Mouse (Mus musculus) MEL (cell line): ENCODE results near the gene Tmem132b. TPM values are rescaled to one million over a fixed set of nuclear protein-coding genes. Genes with fewer than 3 reads are reported as not detected.

Source experiments
- DNase-seq: peaks from one replicate; pipeline ENCODE4 v3.0.0; 2011; ENCODE audit warnings: low read depth, low spot score
- H3K27ac ChIP-seq: 2 replicates; pipeline ENCODE4 v1.5.1; 2012; ENCODE audit warnings: low read depth, mild to moderate bottlenecking, control low read depth, low read length, moderate library complexity; ENCODE audit not compliant: control insufficient read depth
- H3K27me3 ChIP-seq, 2 experiments: fragments of 150-350 bp in 1 of 2; sonication (generic) in 1 of 2; 2 replicates each; pipeline ENCODE4 v1.6.1; 2012; ENCODE audit warnings: low read length in 2 of 2, mild to moderate bottlenecking in 2 of 2, improper control_type of control experiment in 1 of 2, moderate library complexity in 1 of 2; ENCODE audit not compliant: insufficient read depth in 2 of 2, control insufficient read depth in 1 of 2
- H3K36me3 ChIP-seq, 2 experiments: 2 replicates each; pipeline ENCODE4 v1.6.1; 2012 to 2014; ENCODE audit warnings: low read length in 2 of 2, improper control_type of control experiment in 1 of 2, inconsistent platforms in 1 of 2, mild to moderate bottlenecking in 1 of 2; ENCODE audit not compliant: insufficient read depth in 2 of 2, control insufficient read depth in 1 of 2
- H3K4me1 ChIP-seq, 2 experiments: fragments of 150-350 bp in 1 of 2; sonication (generic) in 1 of 2; 2 replicates each; pipeline ENCODE4 v1.6.1; 2012; ENCODE audit warnings: low read length in 2 of 2, improper control_type of control experiment in 1 of 2, mild to moderate bottlenecking in 1 of 2; ENCODE audit not compliant: insufficient read depth in 2 of 2, control insufficient read depth in 1 of 2
- H3K4me3 ChIP-seq, 2 experiments: fragments of 150-350 bp in 1 of 2; sonication (generic) in 1 of 2; 2 replicates each; pipeline ENCODE4 v1.5.1; 2012; ENCODE audit warnings: low read depth in 2 of 2, low read length in 2 of 2, mild to moderate bottlenecking in 2 of 2, moderate library complexity in 2 of 2, control low read depth in 1 of 2, improper control_type of control experiment in 1 of 2; ENCODE audit not compliant: control insufficient read depth in 1 of 2, insufficient read depth in 1 of 2
- H3K79me2 ChIP-seq: 2 replicates; pipeline ENCODE4 v1.6.1; 2012; ENCODE audit warnings: mild to moderate bottlenecking, low read length, moderate library complexity; ENCODE audit not compliant: control insufficient read depth, poor library complexity, insufficient read depth
- H3K9ac ChIP-seq: 2 replicates; pipeline ENCODE4 v1.6.1; 2012; ENCODE audit warnings: low read depth, mild to moderate bottlenecking, control low read depth, low read length, moderate library complexity; ENCODE audit not compliant: control insufficient read depth, poor library complexity, severe bottlenecking
- H3K9me3 ChIP-seq: fragments of 150-350 bp; sonication (generic); replicated peaks from 2 replicates; pipeline ENCODE4 v1.6.1; 2012; ENCODE audit warnings: mild to moderate bottlenecking, low read length, improper control_type of control experiment, moderate library complexity; ENCODE audit not compliant: insufficient read depth
- BHLHE40 ChIP-seq: IDR thresholded peaks from 2 replicates; pipeline ENCODE4 v1.6.1; 2012; ENCODE audit warnings: low read depth, mild to moderate bottlenecking, inconsistent platforms, low read length, improper control_type of control experiment, borderline replicate concordance
- CTCF ChIP-seq, 3 experiments: IDR thresholded peaks in 2 of 3; conservative IDR thresholded peaks in 1 of 3; 2 replicates each; pipeline ENCODE4 v1.5.1; 2011 to 2012; ENCODE audit warnings: low read length in 3 of 3, low read depth in 2 of 3, mild to moderate bottlenecking in 2 of 3, improper control_type of control experiment in 1 of 3, inconsistent platforms in 1 of 3, mixed read lengths in 1 of 3, moderate library complexity in 1 of 3; ENCODE audit not compliant: control insufficient read depth in 1 of 3, insufficient read depth in 1 of 3, poor library complexity in 1 of 3, severe bottlenecking in 1 of 3
- EP300 ChIP-seq, 2 experiments: IDR thresholded peaks; 2 replicates each; pipeline ENCODE4 v1.6.1; 2011; ENCODE audit warnings: improper control_type of control experiment in 2 of 2, low read length in 2 of 2, low read depth in 1 of 2, mild to moderate bottlenecking in 1 of 2
- ETS1 ChIP-seq: IDR thresholded peaks from 2 replicates; pipeline ENCODE4 v1.6.1; 2012; ENCODE audit warnings: low read depth, mild to moderate bottlenecking, inconsistent platforms, low read length, improper control_type of control experiment, moderate library complexity
- GABPA ChIP-seq: IDR thresholded peaks from 2 replicates; pipeline ENCODE4 v1.6.1; 2012; ENCODE audit warnings: low read depth, mild to moderate bottlenecking, inconsistent platforms, low read length, improper control_type of control experiment, moderate library complexity
- GATA1 ChIP-seq: IDR thresholded peaks from 2 replicates; pipeline ENCODE4 v1.6.1; 2011; ENCODE audit warnings: low read depth, low read length, improper control_type of control experiment
- MAFK ChIP-seq: IDR thresholded peaks from 2 replicates; pipeline ENCODE4 v1.6.1; 2011; ENCODE audit warnings: low read depth, mild to moderate bottlenecking, low read length, improper control_type of control experiment, borderline replicate concordance
- MAZ ChIP-seq: IDR thresholded peaks from 2 replicates; pipeline ENCODE4 v1.6.1; 2012; ENCODE audit warnings: low read depth, mild to moderate bottlenecking, inconsistent platforms, low read length, improper control_type of control experiment
- MEF2A ChIP-seq: IDR thresholded peaks from 2 replicates; pipeline ENCODE4 v1.6.1; 2014; ENCODE audit warnings: low read depth, mild to moderate bottlenecking, inconsistent platforms, low read length, improper control_type of control experiment; ENCODE audit not compliant: poor library complexity, insufficient replicate concordance, severe bottlenecking; ENCODE audit errors: extremely low read depth
- MYB ChIP-seq: IDR thresholded peaks from 2 replicates; pipeline ENCODE4 v1.6.1; 2011; ENCODE audit warnings: mild to moderate bottlenecking, low read depth, low read length, improper control_type of control experiment
- NRF1 ChIP-seq: IDR thresholded peaks from 2 replicates; pipeline ENCODE4 v1.6.1; 2014; ENCODE audit warnings: low read depth, mild to moderate bottlenecking, inconsistent platforms, low read length, improper control_type of control experiment, moderate library complexity; ENCODE audit not compliant: poor library complexity, insufficient read depth, severe bottlenecking
- POLR2A ChIP-seq, 2 experiments: IDR thresholded peaks; 2 replicates each; pipeline ENCODE4 v1.6.1; 2011 to 2012; ENCODE audit warnings: low read length in 2 of 2, mild to moderate bottlenecking in 2 of 2, control low read depth in 1 of 2, improper control_type of control experiment in 1 of 2, low read depth in 1 of 2, moderate library complexity in 1 of 2; ENCODE audit not compliant: control insufficient read depth in 1 of 2, insufficient read depth in 1 of 2, poor library complexity in 1 of 2
- POLR2AphosphoS5 ChIP-seq: IDR thresholded peaks from 2 replicates; pipeline ENCODE4 v1.6.1; 2012; ENCODE audit warnings: low read depth, borderline replicate concordance, mild to moderate bottlenecking, inconsistent platforms, low read length, moderate library complexity, mixed read lengths
- RAD21 ChIP-seq: IDR thresholded peaks from 2 replicates; pipeline ENCODE4 v1.6.1; 2011; ENCODE audit warnings: mild to moderate bottlenecking, low read depth, low read length, improper control_type of control experiment
- SIN3A ChIP-seq: IDR thresholded peaks from 2 replicates; pipeline ENCODE4 v1.6.1; 2012; ENCODE audit warnings: low read length, improper control_type of control experiment, inconsistent platforms
- SMC3 ChIP-seq: IDR thresholded peaks from 2 replicates; pipeline ENCODE4 v1.6.1; 2011; ENCODE audit warnings: low read depth, low read length, improper control_type of control experiment
- TBP ChIP-seq: IDR thresholded peaks from 2 replicates; pipeline ENCODE4 v1.8.0; 2011; ENCODE audit warnings: low read depth, low read length, improper control_type of control experiment
- USF1 ChIP-seq: IDR thresholded peaks from 2 replicates; pipeline ENCODE4 v1.6.1; 2014; ENCODE audit warnings: low read depth, mild to moderate bottlenecking, inconsistent platforms, low read length, improper control_type of control experiment, moderate library complexity
- USF2 ChIP-seq, 2 experiments: IDR thresholded peaks; 2 replicates each; pipeline ENCODE4 v1.6.1; 2011 to 2012; ENCODE audit warnings: improper control_type of control experiment in 2 of 2, low read length in 2 of 2, borderline replicate concordance in 1 of 2, inconsistent platforms in 1 of 2, low read depth in 1 of 2, mild to moderate bottlenecking in 1 of 2; ENCODE audit not compliant: insufficient read depth in 1 of 2
- ZC3H11A ChIP-seq: IDR thresholded peaks from 2 replicates; pipeline ENCODE4 v1.6.1; 2012; ENCODE audit warnings: low read depth, mild to moderate bottlenecking, inconsistent platforms, low read length, improper control_type of control experiment
- ZKSCAN1 ChIP-seq: IDR thresholded peaks from 2 replicates; pipeline ENCODE4 v1.6.1; 2012; ENCODE audit warnings: low read depth, mild to moderate bottlenecking, inconsistent platforms, low read length, improper control_type of control experiment, moderate library complexity
- ZMIZ1 ChIP-seq: IDR thresholded peaks from 2 replicates; pipeline ENCODE4 v1.6.1; 2012; ENCODE audit warnings: low read depth, mild to moderate bottlenecking, inconsistent platforms, low read length, improper control_type of control experiment, moderate library complexity
- ZNF384 ChIP-seq: IDR thresholded peaks from 2 replicates; pipeline ENCODE4 v1.6.1; 2012; ENCODE audit warnings: low read depth, mild to moderate bottlenecking, inconsistent platforms, low read length, improper control_type of control experiment
- polyA plus RNA-seq, 2 experiments: library from polyadenylated mRNA; stranded (reverse) in 1 of 2; unstranded in 1 of 2; fragments of >175 nt in 1 of 2; fragments of >200 nt in 1 of 2; gene quantifications; 2 replicates each; pipeline versions ENCODE4 v1.2.1 to v1.2.4; 2012; ENCODE audit warnings: low replicate concordance in 2 of 2, low read depth in 1 of 2; ENCODE audit not compliant: insufficient read length in 2 of 2, insufficient read depth in 1 of 2, missing spikeins in 1 of 2
- total RNA-seq: library from RNA; depleted of rRNA; stranded (reverse); fragments of 300-350 nt; gene quantifications from 2 replicates; pipeline ENCODE4 v1.2.3, GENCODE M21; 2012

Tmem132b gene
- total and polyA plus RNA-seq, 3 experiments, result not detected

DNA sequence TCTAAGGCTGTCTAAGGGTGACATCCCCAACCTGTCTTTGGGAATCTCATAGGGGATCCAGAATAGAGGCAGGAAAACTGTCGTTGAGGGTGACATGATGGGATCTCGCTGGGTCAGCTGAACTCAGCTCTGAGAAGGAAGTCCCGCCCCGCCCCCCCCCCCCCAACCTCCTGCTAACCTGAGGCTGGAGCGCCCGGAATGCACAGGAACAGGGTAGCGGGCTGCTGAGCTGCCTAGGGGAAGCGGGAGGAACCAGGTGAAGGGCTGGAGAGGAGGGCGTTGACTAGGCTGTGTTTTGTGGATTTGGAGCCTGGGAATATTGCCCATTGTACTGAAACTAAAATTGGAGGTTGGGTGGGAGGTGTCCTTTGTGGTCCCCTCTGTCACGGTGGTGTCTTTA lies 23.6 kb upstream of the Tmem132b start:
- no peak for DNase-seq
- H3K4me3 ChIP-seq, result no peak overlapping the region
- H3K27ac ChIP-seq, result no peak overlapping the region
- no peaks in the 10 kb centered on the region for H3K79me2 ChIP-seq
- no peaks in the 10 kb centered on the region for H3K4me1 ChIP-seq
- TF ChIP-seq USF1, result no peak
- no peak for TF ChIP-seq ETS1
- no peak for TF ChIP-seq MEF2A
- TF ChIP-seq NRF1, result no peak
- TF ChIP-seq ZNF384, result no peak
- no peak for TF ChIP-seq CTCF (IDR thresholded peaks at IDR 0.05 in 2 of 3, conservative IDR thresholded peaks at IDR 0.05 in 1 of 3; ENCODE audit: control insufficient read depth in 1 of 3, insufficient read depth in 1 of 3, low read depth in 2 of 3, low read length in 3 of 3, poor library complexity in 1 of 3, severe bottlenecking in 1 of 3)
- no peak for TF ChIP-seq GATA1
- TF ChIP-seq BHLHE40, result no peak
- no peak for TF ChIP-seq EP300 (IDR thresholded peaks at IDR 0.05; ENCODE audit: low read depth in 1 of 2, low read length in 2 of 2)
- TF ChIP-seq ZKSCAN1, result no peak
- TF ChIP-seq SIN3A, result no peak
- TF ChIP-seq ZC3H11A, result no peak
- no peak for TF ChIP-seq MYB
- no peak for TF ChIP-seq POLR2AphosphoS5
- no peak for TF ChIP-seq MAZ
- TF ChIP-seq TBP, result no peak
- no peak for TF ChIP-seq POLR2A (IDR thresholded peaks at IDR 0.05; ENCODE audit: control insufficient read depth in 1 of 2, insufficient read depth in 1 of 2, low read depth in 1 of 2, low read length in 2 of 2, poor library complexity in 1 of 2)
- TF ChIP-seq USF2 (IDR thresholded peaks at IDR 0.05; ENCODE audit: borderline replicate concordance in 1 of 2, insufficient read depth in 1 of 2, low read depth in 1 of 2, low read length in 2 of 2), result no peak
- TF ChIP-seq ZMIZ1, result no peak
- H3K9me3 ChIP-seq, result no peaks in the 10 kb centered on the region
- peaks cover 0 to 2% of the 10 kb centered on the region in 2 experiments; a peak in 1 of 4 replicates for H3K36me3 ChIP-seq
- no peak overlapping the region for H3K9ac ChIP-seq
- H3K27me3 ChIP-seq, result no peaks in the 10 kb centered on the region

DNA sequence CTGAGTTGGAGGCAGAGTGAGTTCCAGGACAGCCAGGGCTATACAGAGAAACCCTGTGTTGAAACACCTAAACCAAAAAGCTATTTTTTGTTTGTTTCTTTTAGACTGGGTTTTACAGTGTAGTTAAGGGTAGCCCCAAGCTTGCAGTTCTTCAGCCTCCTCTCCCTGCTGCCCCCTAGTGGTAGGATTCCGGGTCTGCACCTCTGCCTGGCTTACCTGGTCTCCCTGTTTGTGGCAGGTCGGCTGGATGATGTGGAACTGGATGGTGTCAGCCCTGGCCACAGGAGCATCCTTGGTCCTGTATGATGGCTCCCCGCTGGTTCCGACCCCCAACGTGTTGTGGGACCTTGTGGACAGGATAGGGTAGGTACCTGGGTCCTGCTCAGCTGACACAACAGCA lies 22.0 kb upstream of the Tmem132b start:
- TF ChIP-seq SMC3 (peak; percentile 80), ZC3H11A (peak; percentile 27; the same call in 1 of the 2 replicates), GABPA (no peak), RAD21 (peak; percentile 50), MAFK (no peak), CTCF (IDR thresholded peaks at IDR 0.05 in 2 of 3, conservative IDR thresholded peaks at IDR 0.05 in 1 of 3; ENCODE audit: control insufficient read depth in 1 of 3, insufficient read depth in 1 of 3, low read depth in 2 of 3, low read length in 3 of 3, poor library complexity in 1 of 3, severe bottlenecking in 1 of 3) (peak; percentile 82 to 95 (median 94)), ZNF384 (no peak)
- TF ChIP-seq, all 39 proteins: peak for 4
- no peaks in the 10 kb centered on the region for H3K9me3 ChIP-seq
- peak; percentile 80 for DNase-seq
- H3K4me3 ChIP-seq, result no peak overlapping the region
- H3K79me2 ChIP-seq, result no peaks in the 10 kb centered on the region
- no peak overlapping the region for H3K27ac ChIP-seq
- H3K27me3 ChIP-seq, result no peaks in the 10 kb centered on the region
- H3K9ac ChIP-seq, result no peak overlapping the region
- peaks cover 0 to 2% of the 10 kb centered on the region in 2 experiments; a peak in 1 of 4 replicates for H3K36me3 ChIP-seq
- no peaks in the 10 kb centered on the region for H3K4me1 ChIP-seq
